Mouse (Mus musculus): ENCODE results near the gene Pias1.

Pias1 gene

DNA sequence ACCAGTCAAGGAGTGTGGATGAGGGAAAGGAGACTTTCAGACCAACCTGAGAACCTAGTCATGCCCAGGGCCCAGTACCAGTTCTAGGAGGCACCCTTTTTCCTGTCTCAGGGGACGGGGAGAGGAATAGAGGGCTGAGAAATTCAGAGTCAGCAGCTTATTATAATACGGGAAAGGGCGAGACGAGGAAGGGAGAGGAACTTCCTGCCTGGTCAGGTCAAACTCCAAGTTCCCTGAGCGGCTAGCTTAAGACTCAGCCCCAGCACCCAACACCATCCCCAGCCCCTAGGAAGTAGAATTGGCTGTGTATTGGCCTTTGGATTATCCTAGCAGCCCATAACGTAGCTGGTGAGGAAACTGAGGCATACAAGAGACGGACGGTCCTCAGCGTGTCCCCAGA, 130.5 kb downstream of the Pias1 start:
- no peak for DNase-seq (ENCODE audit: low read depth)

DNA sequence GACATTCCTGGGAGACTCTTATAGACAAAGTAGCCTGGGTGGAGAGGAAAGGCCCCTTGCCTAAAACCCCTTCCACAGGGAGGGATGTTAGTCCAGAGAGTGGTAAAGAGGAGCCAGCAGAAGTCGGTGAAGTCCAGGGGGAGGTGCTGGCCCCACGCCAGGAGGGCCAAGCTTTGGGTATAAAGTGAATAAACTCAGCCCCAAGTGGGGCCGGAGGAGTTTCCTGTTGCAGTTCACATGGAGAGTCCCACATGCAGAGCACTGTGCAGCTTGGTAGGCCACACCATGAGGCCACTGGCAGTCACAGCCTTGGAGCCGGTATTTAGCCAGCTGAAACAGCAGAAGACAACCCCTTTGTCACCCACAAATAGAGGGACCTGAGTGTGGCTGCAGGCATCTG, 133.2 kb downstream of the Pias1 start:
- no peak for DNase-seq (ENCODE audit: low read depth)

DNA sequence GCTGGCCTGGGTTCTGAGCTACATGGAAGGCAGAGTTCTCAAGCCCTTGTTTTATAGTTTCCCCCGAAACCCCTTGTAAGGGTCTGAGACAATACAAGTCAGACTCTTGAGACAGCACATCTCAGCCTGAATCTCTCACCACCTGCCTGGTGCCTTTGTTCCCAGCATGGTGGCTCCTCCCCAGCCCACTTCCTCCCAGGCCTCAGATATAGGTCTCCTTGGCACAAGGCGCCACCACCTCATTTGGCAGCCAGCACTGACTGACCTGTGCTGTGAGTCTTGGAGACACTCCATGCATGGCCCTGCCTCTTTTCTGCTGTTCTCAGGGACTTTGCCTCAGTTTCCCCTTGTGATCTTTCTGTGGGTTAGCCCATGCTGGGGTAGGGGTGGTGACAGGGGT, 136.2 kb downstream of the Pias1 start:
- DNase-seq (ENCODE audit: low read depth) = no peak

DNA sequence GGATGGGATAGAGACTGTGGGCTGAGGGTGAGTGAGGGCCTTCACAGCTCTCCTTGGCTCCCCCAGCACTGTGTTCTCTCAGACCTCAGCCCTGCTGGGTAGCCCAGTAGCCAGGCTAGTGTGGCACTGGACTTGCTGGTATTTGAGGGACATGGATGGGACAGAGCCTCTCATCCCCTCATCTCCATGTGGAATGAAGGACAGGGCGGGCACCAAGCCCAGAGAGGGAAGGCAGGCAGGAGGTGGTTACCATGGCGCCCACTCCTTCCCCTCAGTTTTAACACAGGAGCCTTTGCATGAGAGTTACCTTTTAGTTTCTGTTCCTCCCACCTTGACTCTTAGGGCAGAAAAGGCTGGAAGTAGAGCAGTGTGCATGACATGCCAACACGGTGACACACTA, 139.1 kb downstream of the Pias1 start:
- DNase-seq (ENCODE audit: low read depth) = no peak

DNA sequence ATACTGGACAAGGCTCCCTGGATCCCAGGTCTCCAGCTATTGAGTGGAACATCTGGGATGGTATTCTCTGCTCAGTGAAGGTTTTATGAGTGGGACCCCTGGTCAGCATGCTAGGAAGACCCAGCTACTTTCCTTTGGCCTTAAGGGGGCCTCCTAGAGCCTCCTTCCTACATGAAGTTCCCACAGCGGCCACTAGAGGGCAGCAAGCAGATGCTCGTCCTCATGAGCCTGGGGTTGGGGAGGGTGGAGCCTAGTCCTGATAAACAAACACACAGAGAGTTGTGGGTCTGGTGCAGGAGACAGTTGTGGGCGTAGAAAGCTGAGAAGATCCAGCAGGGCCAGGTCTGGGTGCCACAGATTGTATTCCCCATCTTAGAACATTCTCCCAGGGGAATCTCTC, 140.0 kb downstream of the Pias1 start:
- DNase-seq (ENCODE audit: low read depth) = peak; percentile 93

DNA sequence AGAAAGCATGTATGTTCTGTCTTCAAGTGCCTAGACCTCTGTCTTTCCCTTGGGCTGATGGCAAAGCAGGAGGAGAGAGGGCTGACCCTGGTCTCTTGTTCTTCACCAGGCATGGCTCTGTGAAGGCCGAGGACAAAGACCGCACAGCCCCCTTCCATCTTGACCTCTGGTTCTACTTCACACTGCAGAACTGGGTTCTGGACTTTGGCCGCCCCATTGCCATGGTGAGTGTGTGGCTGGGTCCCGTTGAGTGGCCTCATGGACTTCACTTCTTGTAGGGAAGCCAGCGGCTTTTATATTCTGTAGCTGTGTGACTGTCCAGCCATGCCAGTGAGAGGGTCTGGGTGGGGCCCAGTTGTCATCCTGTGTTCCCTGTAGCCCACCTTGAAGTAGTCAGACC, 143.3 kb downstream of the Pias1 start:
- DNase-seq (ENCODE audit: low read depth) = no peak

DNA sequence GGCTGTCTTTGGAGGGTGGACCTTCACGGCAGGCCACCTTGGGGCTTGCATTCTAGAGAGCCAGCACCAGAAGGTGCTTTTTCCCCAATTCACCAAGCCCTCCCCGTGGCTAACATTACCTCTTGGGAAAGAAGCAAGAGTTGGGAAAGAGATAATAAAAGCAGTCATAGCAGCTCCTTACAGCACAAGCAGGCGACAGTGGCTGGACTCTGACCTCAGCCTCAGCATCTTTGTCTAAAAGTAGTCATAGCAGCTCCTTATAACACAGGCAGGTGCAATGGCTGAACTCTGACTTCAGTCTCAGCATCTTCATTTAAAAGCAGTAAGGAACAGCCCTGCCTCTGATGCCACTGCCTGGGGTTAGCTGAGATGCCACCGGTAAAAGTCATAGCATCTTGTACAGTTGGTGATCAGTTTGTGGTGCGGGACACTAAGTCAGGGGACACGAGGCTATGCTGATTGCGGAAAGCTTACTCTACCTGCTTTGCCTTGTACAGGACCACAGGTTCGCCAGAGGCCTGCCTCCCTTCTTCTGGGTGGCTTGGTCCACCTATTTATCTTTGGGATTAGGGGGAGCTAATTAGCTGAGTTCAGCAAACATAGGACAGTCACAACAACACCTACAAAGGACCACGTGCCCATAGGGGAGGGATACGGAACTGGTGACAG, 144.2 kb downstream of the Pias1 start:
- no peak for DNase-seq (ENCODE audit: low read depth)

DNA sequence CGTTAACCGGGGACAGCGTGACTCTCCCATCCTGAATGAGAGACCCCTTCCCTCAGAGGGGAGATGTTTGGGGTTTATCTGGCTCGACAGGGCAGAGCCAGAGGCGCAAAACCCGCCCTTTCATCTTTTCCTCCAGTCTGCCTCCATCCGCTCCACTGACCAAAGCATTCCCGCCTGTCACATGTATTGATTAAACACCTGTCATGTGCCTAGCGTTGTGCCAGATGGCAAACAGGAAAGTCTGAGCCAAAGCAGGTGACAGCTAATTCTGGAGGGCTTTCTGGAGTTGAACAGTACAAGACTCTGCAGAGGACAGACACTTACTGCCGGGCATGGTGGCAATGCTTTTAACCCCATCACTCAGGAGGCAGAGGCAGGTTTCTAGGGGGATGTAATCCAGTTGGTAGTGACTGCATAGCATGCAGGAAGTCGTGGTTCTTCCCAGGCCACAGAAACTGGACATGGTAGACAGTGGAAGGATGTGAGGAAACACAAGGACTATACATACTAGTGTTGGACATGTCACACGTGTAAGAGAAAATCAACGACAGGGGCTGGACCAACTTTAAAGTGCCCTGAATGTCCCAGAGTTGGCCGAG, 148.5 kb downstream of the Pias1 start:
- DNase-seq (ENCODE audit: low read depth) = no peak

DNA sequence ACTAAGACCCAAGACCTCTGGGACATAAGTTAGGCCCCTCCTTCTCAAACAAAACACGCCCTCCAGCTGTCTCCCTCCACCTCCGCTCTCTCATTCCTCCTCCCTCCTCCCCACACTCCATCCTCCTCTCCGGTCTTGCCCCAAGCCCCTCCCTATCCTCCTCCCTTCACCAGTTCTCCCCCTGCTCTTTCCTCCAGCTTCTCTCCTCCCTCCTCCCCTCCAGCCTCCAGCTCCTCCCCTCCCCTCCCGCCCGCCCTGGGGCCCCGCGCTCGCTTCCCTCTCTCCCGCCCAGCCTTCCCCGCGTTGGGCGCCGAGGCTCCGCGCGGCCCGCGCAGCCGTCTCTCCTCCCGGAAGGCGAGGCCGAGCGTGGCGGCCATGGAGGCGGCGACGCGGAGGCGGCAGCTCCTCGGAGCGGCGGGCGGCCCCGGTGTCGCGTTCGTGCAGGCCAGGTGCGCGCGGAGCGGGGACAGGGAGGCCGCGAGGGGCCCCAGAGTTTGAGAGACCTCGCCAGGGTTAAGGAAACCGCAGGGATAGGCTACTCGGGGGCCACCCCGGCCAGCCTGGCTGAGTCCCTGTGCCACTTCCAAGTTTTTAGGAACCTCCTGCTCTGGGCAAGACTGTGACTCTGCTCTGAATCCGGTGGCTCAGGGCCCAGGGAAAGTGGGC, 149.1 kb downstream of the Pias1 start, which contains the start of gene Cln6:
Cln6 (plus strand) TSS at position 280 of the 666 bp plus-strand sequence.
- DNase-seq (ENCODE audit: low read depth) = peak; percentile 87

DNA sequence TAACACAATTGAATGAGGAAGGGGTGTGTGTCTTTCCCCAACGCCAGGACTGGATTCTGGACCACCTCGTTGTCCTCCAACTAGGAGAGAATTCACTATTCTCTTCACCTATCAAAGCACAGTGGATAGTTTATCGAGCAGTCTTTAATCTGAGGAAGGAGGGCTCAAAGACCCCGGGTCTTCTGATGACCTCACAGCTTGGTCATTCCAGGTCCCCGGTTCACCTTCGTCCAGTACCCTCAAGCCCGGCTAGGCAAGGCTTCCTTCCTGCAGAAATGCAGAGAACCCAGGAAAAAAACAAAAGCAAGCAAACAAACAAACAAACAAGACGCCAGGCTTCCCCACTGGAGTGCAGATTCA, 149.6 kb downstream of the Pias1 start:
- no peak for DNase-seq (ENCODE audit: low read depth)

DNA sequence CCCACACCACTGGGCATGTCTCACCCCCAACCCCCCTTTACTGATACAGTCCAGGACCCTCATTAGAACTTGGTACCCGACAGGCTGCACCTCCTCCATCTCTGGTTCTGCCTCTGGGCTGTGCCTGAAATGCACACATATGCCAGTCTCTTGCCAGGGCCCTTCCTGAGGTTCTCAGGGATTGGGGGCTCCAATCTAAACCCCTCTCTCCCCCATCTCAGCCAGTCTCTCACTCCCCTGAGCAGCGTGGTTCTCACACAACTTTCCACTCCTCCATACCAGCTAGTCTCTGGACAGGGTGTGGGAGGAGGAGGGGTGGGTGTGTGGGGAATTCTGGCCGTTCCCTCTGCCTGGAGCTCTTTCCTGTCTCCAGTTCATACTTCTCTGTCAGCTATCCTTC, 150.1 kb downstream of the Pias1 start:
- DNase-seq (ENCODE audit: low read depth) = no peak

DNA sequence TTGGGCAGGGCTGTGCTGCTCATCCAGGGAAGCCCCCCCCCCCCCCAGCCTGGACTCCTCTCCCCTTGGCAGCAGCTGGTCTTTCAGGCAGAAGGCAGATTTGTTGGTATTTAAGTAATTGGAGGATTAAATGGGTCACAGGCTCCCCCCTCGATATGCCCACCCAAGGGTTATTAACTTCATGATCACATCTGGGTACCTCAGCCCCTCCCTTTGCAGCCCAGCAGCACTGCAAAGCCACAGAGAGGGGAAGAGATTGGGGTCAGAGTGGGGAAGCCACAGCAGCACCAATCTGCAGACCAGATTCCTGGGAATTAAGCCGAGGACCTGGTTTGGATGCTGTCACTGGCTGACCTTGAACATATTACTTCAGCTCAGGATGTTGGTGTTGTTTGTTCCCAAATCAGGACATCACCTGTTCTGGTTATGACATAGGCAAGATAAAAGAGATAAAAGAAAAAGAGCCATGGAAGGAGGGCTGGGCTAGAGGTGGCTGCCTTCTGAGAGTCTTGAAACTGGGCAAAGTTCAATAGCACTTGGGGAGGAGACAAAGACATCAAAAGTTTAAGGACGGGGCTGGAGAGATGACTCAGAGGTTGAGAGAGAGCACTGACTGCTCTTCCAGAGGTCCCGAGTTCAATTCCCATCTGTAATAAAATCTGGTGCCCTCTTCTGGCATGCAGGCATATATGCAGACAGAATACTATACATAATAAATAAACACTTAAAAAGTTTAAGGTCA, 151.8 kb downstream of the Pias1 start:
- DNase-seq (ENCODE audit: low read depth) = no peak

DNA sequence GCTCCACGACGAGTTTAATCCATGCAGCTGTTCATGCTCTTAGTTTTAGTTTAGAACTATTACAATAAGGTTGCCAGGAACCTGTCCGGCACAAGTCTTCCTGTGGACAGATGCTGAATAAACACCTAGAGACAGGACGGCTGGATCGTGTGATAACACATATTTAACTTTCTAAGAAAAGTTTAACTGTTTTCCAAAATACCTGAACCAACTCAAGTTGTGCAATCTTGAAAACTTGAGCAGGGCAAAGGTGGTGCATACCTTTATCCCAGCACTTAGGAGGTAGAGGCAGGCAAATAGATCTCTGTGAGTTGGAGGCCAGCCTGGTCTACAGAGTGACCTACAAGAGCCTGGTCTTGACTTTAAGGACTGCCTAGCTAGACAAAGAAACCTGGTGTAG, 152.8 kb downstream of the Pias1 start:
- DNase-seq (ENCODE audit: low read depth) = no peak

DNA sequence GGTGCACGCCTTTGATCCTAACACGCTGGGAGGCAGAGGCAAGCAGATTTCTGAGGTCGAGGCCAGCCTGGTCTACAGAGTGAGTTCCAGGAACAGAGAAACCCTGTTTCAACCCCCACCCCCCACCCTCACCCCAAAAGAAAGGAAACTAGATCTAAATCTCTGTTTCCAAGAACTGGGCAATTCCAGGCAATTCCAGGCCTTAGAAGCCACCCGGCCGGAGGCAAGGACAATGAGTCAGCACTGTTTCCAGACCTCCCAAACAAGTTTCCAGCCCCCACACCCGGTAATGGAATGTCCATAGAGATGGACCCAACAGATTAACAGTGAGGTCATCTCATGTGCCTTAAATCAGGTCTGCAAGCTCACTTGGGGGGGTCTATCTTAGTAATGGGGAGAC, 157.8 kb downstream of the Pias1 start:
- DNase-seq (ENCODE audit: low read depth) = no peak

DNA sequence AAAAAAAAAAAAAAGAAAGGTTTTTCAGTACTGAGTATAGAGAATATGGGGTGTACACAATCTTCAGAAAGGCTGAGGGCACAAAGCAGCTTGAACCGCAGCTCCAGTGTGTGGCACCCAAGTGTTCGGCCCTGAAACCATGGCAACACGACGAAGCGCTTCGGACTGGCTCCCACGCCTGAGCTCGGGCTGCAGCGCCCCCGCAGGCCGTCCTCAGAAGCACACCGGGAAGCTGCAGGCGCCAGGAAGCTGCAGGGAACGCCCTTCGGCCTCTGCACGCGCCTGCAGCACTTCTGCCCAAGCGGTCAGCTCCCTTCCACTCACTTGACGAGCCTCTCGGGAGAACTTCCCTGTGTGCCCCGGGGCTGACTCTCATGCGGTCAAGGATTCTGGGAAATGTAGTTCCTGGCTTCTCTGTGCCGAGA, 159.1 kb downstream of the Pias1 start:
- peak; percentile 95 for DNase-seq (ENCODE audit: low read depth)

All from induced T-regulatory cell, adult 2 months (primary cell).